Mouse (Mus musculus) midbrain, embryonic 12.5 days (tissue): ENCODE results near the gene Wbp1l. TPM values are rescaled to one million over a fixed set of nuclear protein-coding genes. Genes with fewer than 3 reads are reported as not detected.
"Not testable (repeated sequence)": the region's sequence is repeated elsewhere in the genome, so short reads cannot be mapped to it uniquely, and the experiment has no call there.

ENCODE experiments used
- ATAC-seq: fragments of 200-750 bp; cut with Nextera tagmentation; 2 replicates; pipeline ENCODE4 v1.8.0; 2017; ENCODE audit warnings: low read depth, moderate TSS enrichment, moderate library complexity; ENCODE audit not compliant: low FRiP score
- H3K27ac ChIP-seq: fragments of 300-500 bp; sonication (generic); replicated peaks from 2 replicates; pipeline ENCODE4 v1.5.1; 2016; ENCODE audit warnings: mild to moderate bottlenecking
- H3K27me3 ChIP-seq: fragments of 300-500 bp; sonication (generic); 2 replicates; pipeline ENCODE4 v1.6.1; 2016; ENCODE audit warnings: mild to moderate bottlenecking
- H3K36me3 ChIP-seq: fragments of 300-500 bp; sonication (generic); 2 replicates; pipeline ENCODE4 v1.6.1; 2016
- H3K4me1 ChIP-seq: fragments of 300-500 bp; sonication (generic); 2 replicates; pipeline ENCODE4 v1.6.1; 2016
- H3K4me2 ChIP-seq: fragments of 300-500 bp; sonication (generic); replicated peaks from 2 replicates; pipeline ENCODE4 v1.6.1; 2016; ENCODE audit warnings: mild to moderate bottlenecking, moderate library complexity
- H3K4me3 ChIP-seq: fragments of 300-500 bp; sonication (generic); 2 replicates; pipeline ENCODE4 v1.5.1; 2016; ENCODE audit warnings: mild to moderate bottlenecking
- H3K9ac ChIP-seq: fragments of 300-500 bp; sonication (generic); replicated peaks from 2 replicates; pipeline ENCODE4 v1.6.1; 2016; ENCODE audit warnings: mild to moderate bottlenecking, moderate library complexity
- H3K9me3 ChIP-seq: fragments of 300-500 bp; sonication (generic); 2 replicates; pipeline ENCODE4 v1.6.1; 2016; ENCODE audit warnings: mild to moderate bottlenecking
- WGBS: fragments of 180-500 bp; shearing (Covaris S2); methylation state at CpG from one replicate; pipeline ENCODE4 v1.1.7; 2016; 5-methylcytosine and 5-hydroxymethylcytosine counted together
- polyA plus RNA-seq: library from polyadenylated mRNA; unstranded; fragments of >200 nt; fragmentation: Nextera tagmentation; extraction: Ambion mirVana; gene quantifications from 2 replicates; pipeline ENCODE4 v1.2.1, GENCODE M21; 2016

Gene Wbp1l
- 47.6 and 51.5 TPM in 2 replicates for polyA plus RNA-seq

DNA sequence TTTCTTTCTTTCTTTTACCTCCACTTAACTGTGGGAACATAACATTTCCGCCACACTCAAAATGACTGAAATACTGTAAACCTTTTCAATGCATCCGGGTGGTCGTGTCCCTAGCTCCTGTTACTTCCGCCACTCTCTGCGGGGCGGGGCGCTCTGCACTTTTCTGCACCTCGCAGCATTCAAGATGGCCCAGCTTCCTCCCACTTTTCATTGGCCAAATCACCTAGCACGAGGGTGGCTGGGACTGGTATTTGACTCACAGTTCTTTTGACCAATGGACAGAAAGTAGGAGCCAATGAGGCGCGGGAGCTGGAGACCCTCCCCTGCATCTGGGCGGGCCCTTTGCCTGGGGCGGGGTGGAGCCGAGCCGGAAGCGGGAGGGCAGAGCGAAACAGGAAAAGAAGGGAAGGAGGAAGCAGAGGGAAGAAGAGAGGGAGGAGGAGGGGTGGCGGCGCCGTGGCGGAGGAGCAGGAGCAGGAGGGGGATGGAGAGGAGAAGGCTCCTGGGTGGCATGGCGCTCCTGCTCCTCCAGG is at the start of gene Wbp1l:
Wbp1l (plus strand) TSS at position 365 of the 533 bp plus-strand sequence.
- H3K27ac ChIP-seq: no peak within 1 kb of the TSS; the same call in 1 of the 2 replicates
- peak; percentile 99 for ATAC-seq
- peak within 1 kb of the TSS; percentile 75 for H3K4me3 ChIP-seq
- H3K9me3 ChIP-seq: no peaks in the 10 kb centered on the region
- H3K27me3 ChIP-seq: no peaks in the 10 kb centered on the region
- 1% methylated on average over 21 of the region's 22 CpGs for WGBS
- H3K4me2 ChIP-seq: peak within 1 kb of the TSS; percentile 95
- H3K4me1 ChIP-seq: peaks cover 13% of the 10 kb centered on the region
- H3K9ac ChIP-seq: peak within 1 kb of the TSS; percentile 63
- 0 out of 2 replicates have a peak, but pooled peaks cover 13% of the 10 kb centered on the region for H3K36me3 ChIP-seq

DNA sequence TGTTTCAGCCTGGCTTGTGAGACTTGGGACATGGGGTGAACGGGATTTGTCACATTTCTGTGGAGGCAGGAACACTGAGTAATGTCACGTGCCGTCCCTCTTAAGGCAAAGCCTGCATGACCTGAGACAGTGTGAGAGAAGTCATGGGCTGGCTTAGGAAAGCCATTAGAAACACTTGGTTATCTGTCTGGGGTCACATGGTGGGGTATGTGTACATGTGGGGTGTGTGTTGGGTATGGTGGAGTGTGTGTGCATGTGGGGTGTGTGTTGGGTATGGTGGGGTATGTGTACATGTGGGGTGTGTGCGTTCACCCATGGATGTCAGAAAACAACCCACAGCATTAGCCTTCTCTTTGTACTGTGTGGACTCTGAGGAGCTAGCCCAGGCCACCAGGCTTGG is 48.5 kb upstream of the Wbp1l start:
- Histone ChIP-seq H3K27me3 (no peaks in the 10 kb centered on the region), H3K4me3 (no peak overlapping the region), H3K36me3 (peaks cover 59% of the 10 kb centered on the region), H3K27ac (no peak overlapping the region), H3K9ac (no peak overlapping the region), H3K4me2 (no peak overlapping the region), H3K9me3 (no peaks in the 10 kb centered on the region), H3K4me1 (peaks cover 2% of the 10 kb centered on the region; the same call in 1 of the 2 replicates)
- no peak for ATAC-seq
- 86% methylated on average over 4 of the region's 4 CpGs for WGBS

DNA sequence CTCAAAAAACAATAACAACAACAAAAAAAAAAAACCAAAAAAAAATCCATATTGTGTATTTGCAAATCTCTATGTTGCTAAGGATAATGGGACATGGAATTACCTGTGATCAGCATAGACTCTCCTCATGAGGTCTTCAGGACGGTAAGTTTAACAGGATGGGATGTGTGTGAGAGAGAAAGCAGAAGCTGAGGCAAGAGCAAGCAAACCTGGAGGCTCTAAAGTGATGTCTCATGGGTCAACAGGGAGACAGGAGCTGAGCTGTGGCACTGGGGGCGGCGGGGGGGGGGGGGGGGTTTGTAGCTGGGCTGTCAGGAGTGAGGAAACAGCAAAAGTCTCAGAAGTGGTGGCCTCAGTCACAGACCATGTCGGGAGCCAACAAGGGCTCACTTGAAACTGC is 46.4 kb upstream of the Wbp1l start:
- ATAC-seq: no peak
- no peaks in the 10 kb centered on the region for H3K27me3 ChIP-seq
- H3K9ac ChIP-seq: no peak overlapping the region
- H3K4me2 ChIP-seq: no peak overlapping the region
- H3K9me3 ChIP-seq: no peaks in the 10 kb centered on the region
- H3K4me3 ChIP-seq: no peak overlapping the region
- peaks cover 70% of the 10 kb centered on the region for H3K36me3 ChIP-seq
- WGBS: 87% methylated on average over 3 of the region's 4 CpGs
- H3K27ac ChIP-seq: no peak overlapping the region
- H3K4me1 ChIP-seq: peaks cover 2% of the 10 kb centered on the region; the same call in 1 of the 2 replicates

DNA sequence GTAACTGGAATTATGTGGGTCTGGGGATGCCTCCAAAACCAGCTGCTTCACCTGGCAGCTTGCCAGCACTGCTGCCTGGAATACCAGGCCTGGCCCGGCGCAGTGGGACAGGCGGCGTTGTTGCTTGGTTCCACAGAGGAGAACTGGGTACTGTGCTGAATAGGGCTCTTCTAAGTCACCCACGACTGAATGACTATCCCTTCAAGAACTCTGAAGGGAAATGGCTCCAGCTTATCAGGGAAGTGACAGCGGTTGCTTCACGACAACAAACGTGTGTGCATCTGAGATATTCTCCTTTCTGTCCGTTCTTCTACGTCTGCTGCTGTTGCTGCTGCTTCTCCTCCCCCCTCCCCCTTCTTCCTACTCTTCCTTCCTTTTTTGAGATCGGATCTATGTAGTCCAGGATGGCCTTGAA is 45.3 kb upstream of the Wbp1l start:
- H3K27ac ChIP-seq: 0 out of 2 replicates have a peak overlapping the region, but pooled peaks have one; percentile 60
- 83% methylated on average over 11 of the region's 11 CpGs for WGBS
- H3K36me3 ChIP-seq: peaks cover 72% of the 10 kb centered on the region
- H3K4me3 ChIP-seq: no peak overlapping the region
- peaks cover 2% of the 10 kb centered on the region; the same call in 1 of the 2 replicates for H3K4me1 ChIP-seq
- ATAC-seq: no peak
- no peaks in the 10 kb centered on the region for H3K27me3 ChIP-seq
- no peak overlapping the region for H3K4me2 ChIP-seq
- H3K9me3 ChIP-seq: no peaks in the 10 kb centered on the region
- no peak overlapping the region for H3K9ac ChIP-seq

DNA sequence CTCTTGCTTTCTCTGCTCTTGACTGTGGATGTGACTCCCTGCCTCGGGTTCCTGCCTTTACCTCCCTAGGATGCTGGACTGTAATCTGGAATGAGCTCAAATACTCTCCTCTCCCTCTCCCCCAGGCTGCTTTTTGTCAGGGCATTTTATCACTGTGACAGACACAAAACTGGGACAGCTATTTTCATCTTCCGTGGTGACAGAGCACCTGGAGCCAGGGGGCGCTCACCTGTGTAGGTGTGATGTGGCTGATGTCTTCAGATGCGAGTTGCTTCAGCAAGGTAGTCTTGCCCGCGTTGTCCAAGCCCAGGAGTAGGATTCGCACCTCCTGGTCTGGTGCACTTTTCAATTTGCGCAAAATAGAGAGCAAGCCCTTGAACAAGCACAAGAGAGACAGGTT is 40.9 kb upstream of the Wbp1l start:
- H3K9ac ChIP-seq: no peak overlapping the region
- no peak for ATAC-seq
- H3K36me3 ChIP-seq: peaks cover 52% of the 10 kb centered on the region
- H3K4me2 ChIP-seq: no peak overlapping the region
- no peaks in the 10 kb centered on the region for H3K27me3 ChIP-seq
- H3K4me1 ChIP-seq: peaks cover 2% of the 10 kb centered on the region; the same call in 1 of the 2 replicates
- H3K4me3 ChIP-seq: no peak overlapping the region
- H3K27ac ChIP-seq: no peak overlapping the region
- H3K9me3 ChIP-seq: no peaks in the 10 kb centered on the region
- WGBS: 82% methylated on average over 8 of the region's 8 CpGs

DNA sequence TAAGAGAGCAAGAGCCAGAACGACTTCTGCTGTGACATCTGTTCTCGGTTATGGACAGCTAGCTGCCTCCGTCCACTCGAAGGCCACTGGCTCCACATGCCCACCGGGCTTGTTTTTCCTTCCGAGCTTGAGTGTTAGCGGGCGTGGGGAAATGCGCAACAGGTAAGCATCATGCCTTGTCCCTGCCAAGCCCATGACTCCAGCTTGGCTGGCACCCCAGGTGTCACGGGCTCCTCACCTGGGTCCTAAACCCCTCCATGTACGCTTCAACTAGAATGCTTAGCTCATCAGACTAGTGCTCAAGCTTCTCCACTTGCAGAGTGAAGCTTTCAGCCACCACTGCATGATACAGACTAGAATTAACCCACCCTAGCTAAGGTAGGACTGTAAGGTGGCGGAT is 40.3 kb upstream of the Wbp1l start:
- peaks cover 49% of the 10 kb centered on the region for H3K36me3 ChIP-seq
- no peak overlapping the region for H3K9ac ChIP-seq
- H3K27me3 ChIP-seq: no peaks in the 10 kb centered on the region
- H3K27ac ChIP-seq: no peak overlapping the region
- no peak overlapping the region for H3K4me2 ChIP-seq
- 74% methylated on average over 12 of the region's 12 CpGs for WGBS
- H3K4me1 ChIP-seq: no peaks in the 10 kb centered on the region
- ATAC-seq: no peak
- no peak overlapping the region for H3K4me3 ChIP-seq
- no peaks in the 10 kb centered on the region for H3K9me3 ChIP-seq

DNA sequence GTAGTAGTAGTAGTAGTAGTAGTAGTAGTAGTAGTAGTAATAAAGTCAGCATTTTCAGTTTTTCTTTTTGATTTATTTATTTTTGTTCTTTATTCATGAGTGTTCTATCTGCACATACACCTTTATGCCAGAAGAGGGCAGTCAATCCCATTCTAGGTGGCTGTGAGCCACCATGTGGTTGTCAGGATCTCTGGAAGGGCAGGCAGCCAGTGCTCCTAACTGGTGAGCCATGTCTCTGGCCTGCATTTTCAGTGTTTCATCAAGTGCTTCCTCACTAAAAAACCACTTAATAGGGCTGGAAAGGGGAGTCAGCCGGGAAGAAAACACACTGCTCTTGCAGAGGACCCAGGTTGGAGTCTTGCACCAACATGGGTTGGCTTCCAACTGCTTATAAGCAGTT is 36.8 kb upstream of the Wbp1l start:
- H3K4me1 ChIP-seq: no peaks in the 10 kb centered on the region
- no peaks in the 10 kb centered on the region for H3K9me3 ChIP-seq
- no peak overlapping the region for H3K4me2 ChIP-seq
- H3K4me3 ChIP-seq: no peak overlapping the region
- H3K36me3 ChIP-seq: peaks cover 18% of the 10 kb centered on the region
- H3K27me3 ChIP-seq: no peaks in the 10 kb centered on the region
- no peak for ATAC-seq
- H3K9ac ChIP-seq: no peak overlapping the region
- 46% methylated on average over 1 of the region's 1 CpGs for WGBS
- no peak overlapping the region for H3K27ac ChIP-seq

DNA sequence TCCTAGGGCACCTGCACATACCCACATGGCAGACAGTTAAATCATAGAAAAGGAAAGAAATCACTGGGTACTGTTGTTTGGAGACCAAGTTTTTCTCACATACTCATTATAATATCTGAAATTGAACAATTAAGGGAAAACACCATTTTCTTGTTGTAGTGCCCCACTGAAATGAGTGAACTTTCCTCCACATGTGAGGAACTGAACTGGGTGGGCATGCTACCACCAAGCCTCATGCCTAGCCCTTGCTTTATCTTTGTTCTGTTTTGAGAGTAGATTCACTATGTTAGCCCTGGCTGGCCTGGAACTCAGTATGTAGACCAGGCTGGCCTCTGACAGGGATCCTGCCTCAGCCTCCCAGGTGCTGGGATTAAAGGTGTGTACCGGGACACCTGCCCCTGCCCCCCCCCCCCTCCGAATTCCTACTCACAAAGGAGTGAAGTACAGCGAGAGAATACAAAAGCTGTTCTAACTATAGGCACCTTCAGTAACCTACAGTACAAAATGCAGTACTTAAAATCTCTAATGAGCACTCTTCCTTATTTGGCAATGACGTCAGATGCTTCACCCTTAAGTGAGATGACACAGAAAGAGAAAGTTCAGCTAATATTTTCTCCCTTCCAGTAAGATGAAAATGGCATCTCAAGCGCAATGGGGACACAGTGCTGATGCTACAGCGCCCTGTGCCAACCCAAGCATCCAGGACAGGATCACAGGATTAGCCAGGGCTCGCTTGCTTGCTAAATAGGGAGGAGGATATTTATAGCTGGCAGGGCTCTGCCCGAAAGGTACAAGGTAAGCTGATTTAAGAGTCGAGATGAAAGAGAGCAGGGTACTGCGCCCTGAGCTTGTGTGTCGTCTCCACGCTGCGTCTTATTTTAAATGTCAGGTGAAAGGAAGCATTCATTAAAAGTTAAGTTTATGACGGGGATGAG is 36.0 kb upstream of the Wbp1l start:
- H3K27me3 ChIP-seq: no peaks in the 10 kb centered on the region
- no peaks in the 10 kb centered on the region for H3K9me3 ChIP-seq
- H3K4me2 ChIP-seq: no peak overlapping the region
- no peak for ATAC-seq
- peaks cover 15% of the 10 kb centered on the region for H3K36me3 ChIP-seq
- H3K4me3 ChIP-seq: no peak overlapping the region
- H3K9ac ChIP-seq: no peak overlapping the region
- no peak overlapping the region for H3K27ac ChIP-seq
- no peaks in the 10 kb centered on the region for H3K4me1 ChIP-seq
- 91% methylated on average over 14 of the region's 14 CpGs for WGBS

DNA sequence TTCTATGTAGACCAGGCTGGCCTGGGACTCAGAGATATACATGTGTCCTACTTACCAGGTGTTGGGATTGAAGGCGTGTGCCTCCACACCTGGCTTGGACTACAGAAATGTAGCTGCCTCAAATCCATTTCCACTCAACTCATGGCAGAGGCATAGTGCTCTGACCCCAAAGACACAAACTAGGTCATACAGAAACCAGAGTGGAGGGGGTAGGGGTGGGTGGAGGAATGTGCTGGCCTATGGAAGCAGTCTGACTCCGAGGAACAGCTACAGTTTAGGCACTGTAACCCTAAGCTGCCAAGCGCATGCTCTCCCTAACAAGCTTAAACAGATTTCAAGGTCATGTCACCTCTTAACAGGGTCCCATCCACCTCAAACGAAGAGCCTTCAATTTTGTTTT is 35.3 kb upstream of the Wbp1l start:
- H3K27me3 ChIP-seq: no peaks in the 10 kb centered on the region
- H3K4me2 ChIP-seq: no peak overlapping the region
- WGBS: 89% methylated on average over 4 of the region's 4 CpGs
- ATAC-seq: no peak
- no peaks in the 10 kb centered on the region for H3K9me3 ChIP-seq
- H3K9ac ChIP-seq: no peak overlapping the region
- H3K4me1 ChIP-seq: no peaks in the 10 kb centered on the region
- H3K4me3 ChIP-seq: no peak overlapping the region
- H3K27ac ChIP-seq: no peak overlapping the region
- peaks cover 12% of the 10 kb centered on the region for H3K36me3 ChIP-seq

DNA sequence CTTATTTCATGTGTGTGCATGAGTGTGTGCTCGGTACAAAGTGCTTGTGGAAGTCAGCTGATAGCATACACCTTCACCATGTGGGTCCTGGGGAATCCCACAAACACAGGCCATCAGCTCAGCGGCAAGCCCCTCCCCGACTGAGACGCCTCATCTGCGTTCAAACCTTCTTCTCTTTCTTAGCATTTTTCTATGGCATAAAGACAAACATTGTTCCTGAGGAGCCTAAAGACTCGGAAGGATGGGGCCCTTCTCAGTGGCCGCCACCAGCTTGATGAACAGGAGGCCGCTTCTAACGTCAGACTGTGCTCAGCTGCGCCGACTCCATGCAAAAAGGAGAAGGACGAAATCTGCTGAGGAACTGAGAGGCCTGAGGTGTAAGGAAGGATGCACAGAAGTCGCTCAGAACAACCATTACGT is 34.8 kb upstream of the Wbp1l start:
- WGBS: 79% methylated on average over 14 of the region's 14 CpGs
- peaks cover 12% of the 10 kb centered on the region for H3K36me3 ChIP-seq
- no peak overlapping the region for H3K27ac ChIP-seq
- H3K4me2 ChIP-seq: no peak overlapping the region
- no peak overlapping the region for H3K4me3 ChIP-seq
- no peak for ATAC-seq
- 0 out of 2 replicates have a peak overlapping the region, but pooled peaks have one; percentile 6 for H3K9ac ChIP-seq
- no peaks in the 10 kb centered on the region for H3K9me3 ChIP-seq
- no peaks in the 10 kb centered on the region for H3K4me1 ChIP-seq
- no peaks in the 10 kb centered on the region for H3K27me3 ChIP-seq

DNA sequence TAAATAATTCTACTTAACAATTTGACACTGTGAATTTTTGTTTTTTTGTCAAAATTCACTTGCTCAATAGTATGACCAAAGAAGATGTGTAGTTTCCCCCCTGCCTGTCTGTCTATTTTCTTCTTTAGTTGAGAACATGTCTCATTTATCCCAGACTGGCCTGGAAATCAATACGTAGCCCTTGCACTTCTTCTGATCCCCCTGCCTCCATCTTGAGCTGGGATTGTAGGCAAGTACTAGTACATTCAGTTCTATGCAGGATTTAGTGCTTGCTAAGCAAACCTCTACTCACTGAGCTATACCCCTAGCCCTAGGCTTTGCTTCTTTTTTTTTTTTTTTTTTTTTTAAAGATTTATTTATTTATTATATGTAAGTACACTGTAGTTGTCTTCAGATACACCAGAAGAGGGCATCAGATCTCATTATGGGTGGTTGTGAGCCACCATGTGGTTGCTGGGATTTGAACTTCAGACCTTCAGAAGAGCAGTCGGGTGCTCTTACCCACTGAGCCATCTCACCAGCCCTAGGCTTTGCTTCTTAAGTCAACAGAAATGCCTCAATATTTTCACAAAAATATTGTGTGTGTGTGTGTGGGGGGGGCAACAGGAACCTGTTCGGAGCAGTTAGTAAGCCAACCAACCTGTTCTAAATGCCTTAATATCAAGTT is 27.5 kb upstream of the Wbp1l start:
- WGBS: 85% methylated on average over 3 of the region's 3 CpGs

DNA sequence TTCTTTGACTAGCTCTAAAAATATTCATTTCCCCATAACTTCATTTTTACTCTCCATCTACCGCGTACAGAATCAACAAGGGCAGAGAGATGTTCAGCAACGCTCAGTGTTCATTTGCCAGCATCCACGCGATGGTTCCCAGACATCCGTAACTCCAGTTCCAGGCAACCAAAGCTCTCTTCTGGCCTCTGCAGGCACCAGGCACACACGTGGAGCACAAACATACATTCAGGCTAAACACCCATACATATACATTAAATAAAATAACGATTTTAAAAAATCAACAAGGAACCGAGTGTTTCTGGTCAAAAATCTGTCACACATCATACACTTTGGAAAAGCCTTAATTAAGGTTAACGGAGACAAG is 27.0 kb upstream of the Wbp1l start:
- WGBS: 16% methylated on average over 10 of the region's 10 CpGs
- no peaks in the 10 kb centered on the region for H3K9me3 ChIP-seq
- H3K4me2 ChIP-seq: peak overlapping the region; percentile 82
- H3K9ac ChIP-seq: peak overlapping the region; percentile 86
- peak overlapping the region; percentile 82 for H3K4me3 ChIP-seq
- no peaks in the 10 kb centered on the region for H3K27me3 ChIP-seq
- H3K36me3 ChIP-seq: 0 out of 2 replicates have a peak, but pooled peaks cover 4% of the 10 kb centered on the region
- ATAC-seq: no peak
- H3K4me1 ChIP-seq: peaks cover 28% of the 10 kb centered on the region
- peak overlapping the region; percentile 81; the same call in 1 of the 2 replicates for H3K27ac ChIP-seq

More for the DNA sequence above, 27.5 kb upstream of the Wbp1l start:
- not testable (repeated sequence) for H3K27ac ChIP-seq, ATAC-seq, H3K36me3 ChIP-seq, H3K27me3 ChIP-seq, H3K9me3 ChIP-seq
- Histone ChIP-seq H3K4me1 (peaks cover 28% of the 10 kb centered on the region), H3K4me3 (peak overlapping the region; percentile 82), H3K9ac (0 out of 2 replicates have a peak overlapping the region, but pooled peaks have one; percentile 86), H3K4me2 (peak overlapping the region; percentile 82)
